Mouse (Mus musculus) liver, embryonic 12.5 days (tissue): ENCODE measurements around the gene Ube2r2. TPM values are rescaled to one million over a fixed set of nuclear protein-coding genes. Genes with fewer than 3 reads are reported as not detected.

Experiments
- ATAC-seq: fragments of 200-750 bp; cut with Nextera tagmentation; 2 replicates; pipeline ENCODE4 v1.8.0; 2017; ENCODE audit warnings: moderate number of reproducible peaks, mild to moderate bottlenecking, moderate library complexity
- H3K27ac ChIP-seq: fragments of 300-500 bp; sonication (generic); 2 replicates; pipeline ENCODE4 v1.5.1; 2016; ENCODE audit warnings: mild to moderate bottlenecking
- H3K27me3 ChIP-seq: fragments of 300-500 bp; sonication (generic); replicated peaks from 2 replicates; pipeline ENCODE4 v1.6.1; 2016; ENCODE audit warnings: mild to moderate bottlenecking, moderate library complexity
- H3K36me3 ChIP-seq: fragments of 300-500 bp; sonication (generic); 2 replicates; pipeline ENCODE4 v1.6.1; 2016; ENCODE audit warnings: mild to moderate bottlenecking, moderate library complexity
- H3K4me1 ChIP-seq: fragments of 300-500 bp; sonication (generic); 2 replicates; pipeline ENCODE4 v1.6.1; 2016
- H3K4me2 ChIP-seq: fragments of 300-500 bp; sonication (generic); 2 replicates; pipeline ENCODE4 v1.6.1; 2016; ENCODE audit warnings: mild to moderate bottlenecking, moderate library complexity
- H3K4me3 ChIP-seq: fragments of 300-500 bp; sonication (generic); 2 replicates; pipeline ENCODE4 v1.5.1; 2016; ENCODE audit warnings: mild to moderate bottlenecking, moderate library complexity
- H3K9ac ChIP-seq: fragments of 300-500 bp; sonication (generic); 2 replicates; pipeline ENCODE4 v1.6.1; 2016; ENCODE audit warnings: mild to moderate bottlenecking, moderate library complexity
- H3K9me3 ChIP-seq: fragments of 300-500 bp; sonication (generic); replicated peaks from 2 replicates; pipeline ENCODE4 v1.6.1; 2016; ENCODE audit warnings: mild to moderate bottlenecking, moderate library complexity
- WGBS: fragments of 180-500 bp; shearing (Covaris S2); methylation state at CpG from one replicate; pipeline ENCODE4 v1.1.7; 2016; ENCODE audit not compliant: insufficient replicate concordance; 5-methylcytosine and 5-hydroxymethylcytosine counted together
- polyA plus RNA-seq: library from polyadenylated mRNA; unstranded; fragments of >200 nt; fragmentation: Nextera tagmentation; extraction: Ambion mirVana; gene quantifications from 2 replicates; pipeline ENCODE4 v1.2.1, GENCODE M21; 2016

Gene Ube2r2
- polyA plus RNA-seq, 1 experiment from 2014 or later = 39.9 TPM

GRCm38 (mm10) chr4:41192544-41193512, 57.3 kb downstream of the Ube2r2 start:
- 34% methylated on average over 14 of the region's 14 CpGs for WGBS
- H3K4me3 ChIP-seq = no peak overlapping the region
- no peak; the same call in 1 of the 2 replicates for ATAC-seq

GRCm38 (mm10) chr4:41195328-41195727, 59.8 kb downstream of the Ube2r2 start:
- Histone ChIP-seq H3K4me2 (no peak overlapping the region), H3K4me3 (no peak overlapping the region), H3K4me1 (peaks cover 9% of the 10 kb centered on the region), H3K27ac (no peak overlapping the region), H3K9ac (no peak overlapping the region), H3K36me3 (peaks cover 100% of the 10 kb centered on the region), H3K9me3 (no peaks in the 10 kb centered on the region), H3K27me3 (no peaks in the 10 kb centered on the region)
- no peak; the same call in 1 of the 2 replicates for ATAC-seq
- 84% methylated on average over 15 of the region's 15 CpGs for WGBS

More at GRCm38 (mm10) chr4:41192544-41193512, 57.3 kb downstream of the Ube2r2 start:
- H3K9ac ChIP-seq = no peak overlapping the region
- H3K27me3 ChIP-seq = no peaks in the 10 kb centered on the region
- H3K27ac ChIP-seq = peak overlapping the region; percentile 32
- H3K36me3 ChIP-seq = peaks cover 93% of the 10 kb centered on the region
- H3K9me3 ChIP-seq = no peaks in the 10 kb centered on the region
- no peak overlapping the region for H3K4me2 ChIP-seq
- H3K4me1 ChIP-seq = peaks cover 9% of the 10 kb centered on the region

GRCm38 (mm10) chr4:41196861-41197610, 61.5 kb downstream of the Ube2r2 start:
- Histone ChIP-seq H3K4me3 (no peak overlapping the region), H3K9ac (no peak overlapping the region), H3K4me2 (no peak overlapping the region), H3K4me1 (peaks cover 9% of the 10 kb centered on the region), H3K9me3 (no peaks in the 10 kb centered on the region), H3K36me3 (peaks cover 100% of the 10 kb centered on the region), H3K27ac (no peak overlapping the region), H3K27me3 (no peaks in the 10 kb centered on the region)
- no peak for ATAC-seq
- WGBS = 92% methylated on average over 3 of the region's 3 CpGs

GRCm38 (mm10) chr4:41202135-41202534, 66.6 kb downstream of the Ube2r2 start:
- Histone ChIP-seq H3K27ac (no peak overlapping the region), H3K4me2 (no peak overlapping the region), H3K4me1 (no peaks in the 10 kb centered on the region), H3K9ac (no peak overlapping the region), H3K27me3 (no peaks in the 10 kb centered on the region), H3K9me3 (no peaks in the 10 kb centered on the region), H3K36me3 (peaks cover 98% of the 10 kb centered on the region), H3K4me3 (no peak overlapping the region)
- ATAC-seq = no peak
- WGBS = 88% methylated on average over 8 of the region's 8 CpGs

- Histone ChIP-seq H3K4me2 (no peak overlapping the region), H3K36me3 (peaks cover 98% of the 10 kb centered on the region), H3K27ac (no peak overlapping the region), H3K4me3 (no peak overlapping the region), H3K9me3 (no peaks in the 10 kb centered on the region), H3K4me1 (no peaks in the 10 kb centered on the region), H3K9ac (no peak overlapping the region), H3K27me3 (no peaks in the 10 kb centered on the region)
- WGBS = 82% methylated on average over 8 of the region's 8 CpGs
- ATAC-seq = no peak
Observed at GRCm38 (mm10) chr4:41205751-41206150, 70.2 kb downstream of the Ube2r2 start.

GRCm38 (mm10) chr4:41208050-41208449, 72.5 kb downstream of the Ube2r2 start:
- no peak overlapping the region for H3K4me3 ChIP-seq
- ATAC-seq = no peak
- no peaks in the 10 kb centered on the region for H3K9me3 ChIP-seq
- 81% methylated on average over 4 of the region's 4 CpGs for WGBS
- peaks cover 96% of the 10 kb centered on the region for H3K36me3 ChIP-seq
- no peaks in the 10 kb centered on the region for H3K27me3 ChIP-seq
- H3K4me1 ChIP-seq = no peaks in the 10 kb centered on the region
- no peak overlapping the region for H3K4me2 ChIP-seq
- no peak overlapping the region for H3K9ac ChIP-seq
- H3K27ac ChIP-seq = no peak overlapping the region

GRCm38 (mm10) chr4:41225412-41225811, 89.9 kb downstream of the Ube2r2 start:
- no peaks in the 10 kb centered on the region for H3K9me3 ChIP-seq
- H3K4me1 ChIP-seq = no peaks in the 10 kb centered on the region
- H3K36me3 ChIP-seq = peaks cover 100% of the 10 kb centered on the region
- no peak overlapping the region for H3K4me2 ChIP-seq
- WGBS = 90% methylated on average over 1 of the region's 1 CpGs
- ATAC-seq = no peak
- no peak overlapping the region for H3K4me3 ChIP-seq
- no peak overlapping the region for H3K9ac ChIP-seq
- no peaks in the 10 kb centered on the region for H3K27me3 ChIP-seq
- no peak overlapping the region for H3K27ac ChIP-seq

GRCm38 (mm10) chr4:41226351-41226750, 90.8 kb downstream of the Ube2r2 start:
- Histone ChIP-seq H3K27ac (no peak overlapping the region), H3K9me3 (no peaks in the 10 kb centered on the region), H3K27me3 (no peaks in the 10 kb centered on the region), H3K4me3 (no peak overlapping the region), H3K36me3 (peaks cover 100% of the 10 kb centered on the region), H3K4me1 (no peaks in the 10 kb centered on the region), H3K9ac (no peak overlapping the region), H3K4me2 (no peak overlapping the region)
- ATAC-seq = no peak
- WGBS = 82% methylated on average over 3 of the region's 3 CpGs

GRCm38 (mm10) chr4:41235621-41236020, 100.1 kb downstream of the Ube2r2 start:
- H3K36me3 ChIP-seq = peaks cover 83% of the 10 kb centered on the region
- no peak overlapping the region for H3K4me3 ChIP-seq
- WGBS = 70% methylated on average over 5 of the region's 5 CpGs

GRCm38 (mm10) chr4:41240916-41241315, 105.4 kb downstream of the Ube2r2 start:
- peaks cover 78% of the 10 kb centered on the region for H3K36me3 ChIP-seq
- no peaks in the 10 kb centered on the region for H3K27me3 ChIP-seq
- WGBS = 77% methylated on average over 3 of the region's 3 CpGs

More at GRCm38 (mm10) chr4:41235621-41236020, 100.1 kb downstream of the Ube2r2 start:
- H3K4me2 ChIP-seq = no peak overlapping the region
- H3K9ac ChIP-seq = no peak overlapping the region
- H3K27ac ChIP-seq = no peak overlapping the region
- no peak for ATAC-seq
- H3K9me3 ChIP-seq = no peaks in the 10 kb centered on the region
- no peaks in the 10 kb centered on the region for H3K4me1 ChIP-seq
- no peaks in the 10 kb centered on the region for H3K27me3 ChIP-seq

More at GRCm38 (mm10) chr4:41240916-41241315, 105.4 kb downstream of the Ube2r2 start:
- Histone ChIP-seq H3K9me3 (no peaks in the 10 kb centered on the region), H3K9ac (no peak overlapping the region), H3K4me3 (no peak overlapping the region), H3K27ac (no peak overlapping the region), H3K4me2 (no peak overlapping the region), H3K4me1 (no peaks in the 10 kb centered on the region)
- no peak for ATAC-seq
